Mouse (Mus musculus) thymus, postnatal 36 days (tissue): ENCODE data around the gene Lmna.
A peak's percentile ranks its signal among the peaks of the same experiment; 100 is the strongest.

Source experiments
- DNase-seq, 2 experiments: peaks; one replicate each; pipeline ENCODE4 v3.0.0; 2022; ENCODE audit warnings: mixed read lengths in 2 of 2

The Lmna gene

DNA sequence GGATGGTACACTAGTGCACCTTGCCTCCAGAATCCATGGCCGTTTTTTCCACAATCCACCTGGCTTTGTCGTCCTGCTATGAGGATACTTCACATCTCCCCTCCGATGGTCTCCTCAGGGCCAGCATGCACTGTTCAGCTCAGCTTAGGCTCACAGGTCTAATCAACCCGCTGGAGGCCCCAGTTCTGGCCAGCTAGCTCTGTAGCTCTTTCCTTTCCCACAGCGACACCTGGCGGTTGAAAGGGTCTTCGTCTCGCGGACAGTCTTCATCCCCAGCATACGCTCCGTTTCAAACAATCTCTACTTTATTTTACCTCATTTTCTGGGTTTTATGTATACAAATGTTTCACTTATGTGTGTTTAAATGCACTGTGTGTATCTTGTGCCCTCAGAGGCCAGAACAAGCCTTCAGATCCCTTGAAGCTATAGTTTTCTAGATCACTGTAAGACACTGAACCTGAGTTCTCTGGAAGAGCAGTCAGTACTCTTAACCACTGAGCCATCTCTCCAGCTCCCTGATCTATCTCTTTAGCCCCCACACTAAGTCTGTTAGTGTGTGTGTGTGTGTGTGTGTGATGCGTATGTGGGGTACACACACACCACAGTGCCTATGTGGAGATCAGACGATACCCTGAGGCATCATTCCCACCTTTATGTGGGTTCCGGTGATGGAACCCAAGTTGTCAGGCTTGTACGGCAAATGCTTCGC is 42.5 kb downstream of the Lmna start:
- DNase-seq = peak; percentile 82 to 88

DNA sequence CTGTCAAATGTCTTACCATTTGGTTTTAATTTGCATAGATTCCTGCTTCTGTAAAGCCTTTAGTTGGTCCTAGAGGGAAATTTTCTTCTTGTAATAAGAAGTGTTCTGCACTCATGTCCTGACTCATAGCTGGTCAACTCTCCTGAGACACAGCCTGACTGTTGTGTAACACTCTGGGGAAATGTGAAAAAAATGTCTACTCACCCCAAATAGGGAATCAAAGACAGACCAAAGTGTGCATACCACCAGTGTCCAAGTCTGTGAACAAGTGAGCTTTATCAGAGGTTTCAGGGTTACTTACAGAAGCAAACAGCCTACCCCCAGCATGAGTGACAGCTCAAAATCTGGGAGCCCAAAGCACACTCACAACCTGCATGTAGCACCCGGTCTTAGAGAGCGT is 44.6 kb downstream of the Lmna start:
- no peak for DNase-seq

DNA sequence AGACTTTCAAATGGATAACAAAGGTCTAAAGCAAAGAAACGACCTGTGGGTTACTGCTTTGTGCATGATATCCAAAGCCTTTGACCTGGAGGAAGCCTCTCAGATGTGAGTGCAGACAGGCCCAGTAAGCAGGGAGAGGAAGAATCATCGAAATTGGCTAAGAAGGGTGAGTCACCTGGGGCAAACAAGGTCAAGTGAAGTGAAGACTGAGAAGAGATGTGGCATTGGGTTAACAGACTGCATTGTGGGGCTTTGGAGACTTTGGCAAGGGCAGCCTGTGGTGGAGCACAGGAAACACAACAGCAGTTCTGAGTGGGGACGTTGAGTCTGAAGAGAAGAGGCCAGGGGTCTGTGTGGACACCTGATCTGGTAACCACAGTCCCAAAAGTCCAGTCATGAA is 45.3 kb downstream of the Lmna start:
- DNase-seq = no peak

DNA sequence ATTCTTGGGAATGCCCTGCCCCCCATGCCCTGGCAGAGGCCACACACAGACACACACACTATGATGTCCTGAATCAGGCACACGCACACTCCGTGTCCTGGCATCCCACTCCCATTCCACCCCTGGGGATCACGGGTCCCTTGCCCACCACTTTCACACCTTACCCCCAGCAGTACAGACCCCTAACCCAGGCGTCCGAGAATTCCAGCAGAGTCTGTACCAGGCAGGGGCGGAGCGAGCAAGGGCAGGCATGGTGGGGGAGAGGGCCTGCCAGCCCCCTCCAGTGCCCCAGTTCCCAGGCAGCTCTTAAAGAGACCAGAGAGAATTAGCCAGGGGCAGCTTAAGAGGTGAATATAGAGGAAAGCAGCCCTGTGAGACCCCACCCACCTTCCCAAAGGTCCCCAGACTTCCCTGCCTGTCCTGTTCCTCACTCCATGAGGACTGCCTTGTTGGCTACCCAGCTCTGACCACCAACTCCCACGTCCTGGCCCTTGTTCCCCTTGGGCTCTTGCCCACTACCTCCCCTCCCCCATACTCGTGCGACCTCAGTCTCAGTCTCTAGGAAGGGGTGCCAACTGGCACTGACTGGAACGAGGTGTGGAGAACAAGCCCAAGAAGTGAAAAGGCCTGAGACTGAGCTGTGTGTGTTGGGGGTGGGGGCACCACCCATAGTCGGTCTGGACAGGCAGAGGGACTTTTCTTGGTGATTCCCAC is 48.6 kb downstream of the Lmna start, which contains the start of gene Sema4a:
Sema4a (minus strand) TSS at position 200 of the 714 bp plus-strand sequence.
- DNase-seq = no peak

DNA sequence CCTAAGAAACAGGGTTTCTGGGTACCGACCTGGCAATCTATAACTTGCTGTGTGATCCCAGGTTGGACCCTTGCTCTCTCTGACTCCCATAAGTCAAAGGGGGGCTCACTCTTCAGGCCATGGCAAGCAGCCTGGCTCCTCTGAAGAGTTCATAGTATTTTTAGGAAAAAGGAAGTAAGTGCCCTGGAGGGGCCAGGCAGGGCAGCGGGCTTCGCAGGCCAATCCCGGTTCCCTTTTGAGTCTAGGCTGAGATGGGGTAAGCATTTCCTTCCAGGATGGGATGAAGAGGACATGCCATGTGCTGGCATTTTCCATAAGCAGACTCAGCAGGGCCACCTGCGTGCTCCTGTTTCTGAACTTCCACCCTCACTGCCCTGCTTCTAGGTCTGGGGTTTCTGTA is 49.7 kb downstream of the Lmna start:
- no peak for DNase-seq

DNA sequence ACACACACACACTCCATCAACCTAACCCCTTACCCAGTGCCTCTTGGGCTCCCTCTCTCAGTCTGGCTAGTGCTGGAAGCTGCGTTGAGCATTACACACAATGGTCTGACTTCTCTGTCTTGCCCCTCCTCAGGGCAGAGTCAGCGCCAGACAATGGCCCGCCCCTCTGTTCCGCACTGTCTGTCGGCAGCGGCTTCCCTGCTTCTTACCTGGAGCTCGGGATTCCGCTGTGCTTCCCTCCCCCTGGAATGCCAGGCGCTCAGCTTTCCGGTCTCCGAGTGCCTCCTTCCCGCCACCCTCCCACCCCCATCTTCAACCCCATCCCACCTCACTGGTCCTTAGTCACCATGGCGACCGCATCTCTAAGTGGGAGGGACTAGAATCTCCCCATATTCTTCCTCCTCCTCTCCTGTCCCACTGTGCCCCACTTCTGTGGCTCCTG is 51.0 kb downstream of the Lmna start:
- DNase-seq = no peak

DNA sequence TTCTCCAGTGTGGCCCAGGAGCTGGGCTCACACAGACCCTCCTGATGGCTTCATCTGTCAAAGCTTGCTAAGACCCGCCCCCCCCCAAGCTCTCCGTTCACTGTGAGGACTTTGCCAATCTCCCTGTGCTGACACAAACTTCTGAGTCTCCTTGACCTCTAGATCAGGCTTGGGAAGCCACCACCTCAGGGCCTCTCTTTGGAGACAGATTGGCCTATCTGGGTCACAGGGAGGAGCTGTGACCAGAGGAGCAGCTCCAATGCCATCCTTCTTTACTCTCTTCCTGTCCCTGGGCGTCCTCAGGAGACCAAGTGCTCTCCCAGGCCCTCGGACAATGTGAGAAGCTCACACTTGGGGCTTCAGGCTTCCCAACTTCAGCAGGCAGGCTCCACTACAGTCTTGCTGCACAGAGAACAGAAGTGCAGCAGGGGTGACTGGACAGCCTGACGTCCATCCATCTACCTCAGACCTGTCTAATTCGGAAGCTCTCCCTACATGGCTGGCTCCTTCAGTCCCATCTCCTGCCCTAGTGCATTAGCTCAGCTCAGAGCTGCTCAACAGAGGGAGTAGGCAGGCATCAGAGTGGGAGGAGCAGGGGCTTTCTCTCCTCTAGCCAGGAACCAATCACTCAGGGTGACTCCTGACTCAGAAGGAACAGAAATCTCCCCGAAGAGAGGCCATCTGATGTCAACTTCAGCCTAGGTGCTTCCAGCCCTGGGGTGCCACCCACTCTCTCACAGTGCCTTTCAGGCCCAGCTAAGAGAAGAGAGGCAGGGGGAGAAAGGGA is 52.8 kb downstream of the Lmna start:
- no peak for DNase-seq

DNA sequence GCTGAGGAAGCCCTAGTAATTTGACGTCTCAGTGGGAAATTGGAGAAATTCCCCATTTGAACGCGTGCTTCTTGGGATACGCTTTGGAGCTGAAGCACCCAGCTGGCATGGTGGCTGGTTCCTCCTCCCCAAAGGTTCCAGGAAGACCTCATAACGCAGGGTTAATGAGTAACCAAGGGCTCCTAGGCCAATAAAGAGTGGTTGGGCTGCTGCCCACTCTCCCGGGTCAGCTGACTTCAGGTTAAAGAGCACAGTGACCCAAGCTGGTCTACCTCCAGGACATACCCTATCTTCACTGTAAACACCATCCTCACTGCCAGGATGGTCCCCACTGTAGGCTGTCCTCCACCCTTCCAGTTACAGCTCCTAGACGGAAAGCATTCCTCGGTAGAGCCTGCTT is 53.4 kb downstream of the Lmna start:
- DNase-seq = no peak

DNA sequence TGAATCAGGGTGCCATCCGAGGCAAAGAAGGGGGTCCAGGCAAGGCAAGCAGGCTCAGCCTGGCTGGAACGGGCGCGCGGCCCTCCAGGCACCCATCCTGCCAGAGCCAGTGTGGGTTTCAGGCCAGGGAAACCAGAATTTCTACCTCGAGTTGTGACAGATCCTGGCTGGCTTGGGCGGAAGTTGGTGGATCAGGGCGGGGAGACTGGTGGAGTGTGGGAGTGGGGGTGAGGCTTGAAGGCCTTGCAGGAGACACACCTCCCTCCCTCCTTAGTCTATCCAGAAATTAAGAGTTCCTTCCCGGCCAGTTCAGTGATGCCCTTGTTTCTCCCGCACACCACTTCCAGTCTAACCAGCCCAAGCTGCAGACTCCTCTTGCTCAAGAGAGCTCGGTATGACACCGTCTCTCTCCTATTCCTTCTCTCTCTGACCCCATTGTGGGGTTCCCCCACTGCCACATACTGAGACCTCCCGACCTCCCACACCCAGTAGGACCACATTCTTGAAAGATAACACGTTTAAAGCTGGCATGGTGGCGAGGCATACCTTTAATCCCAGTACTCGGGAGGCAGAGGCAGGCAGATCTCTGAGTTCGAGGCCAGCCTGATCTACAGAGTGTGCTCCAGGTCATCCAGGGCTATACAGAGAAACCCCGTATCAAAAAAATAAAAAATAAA is 54.0 kb downstream of the Lmna start:
- DNase-seq = peak in 1 of 2 experiments; percentile 18

DNA sequence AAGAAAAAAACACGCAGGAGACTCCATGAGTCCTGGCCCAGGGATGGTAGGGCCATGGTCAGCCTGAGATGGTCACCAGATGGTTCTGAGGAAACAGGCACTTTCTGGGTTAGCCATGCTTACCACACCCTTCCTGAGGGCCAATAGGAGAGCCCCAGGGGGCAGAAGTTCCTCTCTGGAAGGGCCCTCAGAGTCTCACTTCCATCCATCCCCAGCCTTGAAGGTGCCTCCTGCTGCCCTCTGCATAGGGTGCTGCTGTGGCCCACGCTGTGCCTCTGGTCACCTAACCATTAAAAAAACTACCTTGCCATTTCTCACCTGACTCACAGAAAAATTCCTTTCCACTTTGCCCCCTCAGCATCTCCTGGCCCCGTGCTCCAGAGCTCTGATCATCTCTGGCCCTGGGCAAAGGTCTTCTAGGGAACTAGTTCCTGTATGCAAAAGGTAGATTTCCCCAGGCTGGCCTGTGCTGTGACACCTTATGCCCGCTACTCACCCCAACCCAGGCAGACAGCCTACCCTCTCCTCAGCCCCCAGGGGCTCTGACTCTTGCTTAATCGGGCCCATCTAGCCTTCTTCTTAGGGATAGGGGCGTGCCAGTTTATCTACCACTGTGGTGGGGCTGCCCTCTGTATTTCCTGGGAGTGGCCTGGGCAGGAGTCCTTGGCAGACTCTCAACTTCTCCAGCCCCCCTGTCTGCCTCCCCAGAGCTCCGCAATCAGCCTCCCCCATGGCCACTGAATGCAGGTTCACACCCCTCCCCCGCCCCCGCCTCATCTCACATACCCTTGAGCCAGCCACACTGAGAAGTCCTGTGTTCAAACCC is 54.8 kb downstream of the Lmna start:
- DNase-seq = no peak

DNA sequence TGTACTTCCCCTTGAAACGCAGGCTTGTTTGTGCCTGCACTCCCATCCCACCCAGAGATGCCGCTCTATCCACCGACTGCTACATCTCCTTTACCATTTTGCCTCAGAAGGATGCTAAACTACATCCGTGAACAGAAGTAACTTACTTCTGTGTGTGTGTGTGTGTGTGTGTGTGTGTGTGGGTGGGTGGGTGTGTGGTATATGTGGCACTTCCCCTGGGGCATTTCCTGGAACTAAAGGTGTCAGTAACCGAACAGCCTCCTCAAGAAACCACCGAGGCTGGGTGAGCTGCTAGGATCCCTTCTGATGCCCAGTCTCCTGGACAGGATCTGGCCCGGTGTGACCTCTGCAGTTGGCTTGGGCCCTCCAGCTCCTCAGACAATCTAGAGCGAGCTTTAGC is 55.8 kb downstream of the Lmna start:
- peak; percentile 60 to 65 for DNase-seq

DNA sequence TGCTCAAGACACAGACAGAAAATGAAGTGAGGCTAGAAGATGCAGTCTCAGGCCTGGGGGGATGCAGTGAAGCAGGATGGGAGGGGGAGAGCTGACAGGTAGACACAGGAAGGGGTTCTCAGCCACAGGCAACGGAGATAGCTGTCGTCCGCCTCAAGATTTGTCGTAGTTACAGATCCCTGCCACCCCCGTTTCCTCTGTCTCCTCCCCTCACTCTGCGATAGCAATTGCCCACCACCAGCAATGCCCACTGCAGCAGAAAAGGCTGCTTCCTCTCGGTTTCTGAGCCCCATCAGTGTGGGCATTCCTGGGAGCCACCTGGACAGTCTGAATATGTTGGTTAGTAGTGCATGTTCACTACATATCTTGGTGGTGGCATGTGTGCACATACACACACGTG is 56.4 kb downstream of the Lmna start:
- peak; percentile 52 to 70 for DNase-seq

DNA sequence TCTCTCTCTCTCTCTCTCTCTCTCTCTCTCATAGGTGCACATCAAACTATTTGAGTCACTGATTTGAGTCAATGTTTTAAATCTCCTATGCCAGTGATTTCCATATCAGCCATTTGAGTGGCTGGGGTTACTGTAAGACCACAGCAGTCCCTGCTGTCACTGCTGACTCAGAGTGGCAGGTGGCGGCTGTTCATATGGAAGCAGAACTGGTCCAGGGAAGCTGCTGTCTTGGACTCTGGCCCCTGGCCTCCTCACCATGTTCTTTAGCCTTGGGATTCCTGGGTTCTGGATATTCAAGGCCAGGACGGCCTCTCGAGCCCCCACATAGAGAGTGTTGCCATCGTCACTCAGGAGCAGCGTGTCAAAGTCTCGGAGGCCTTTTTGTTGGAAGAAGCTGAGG is 57.0 kb downstream of the Lmna start:
- no peak for DNase-seq

DNA sequence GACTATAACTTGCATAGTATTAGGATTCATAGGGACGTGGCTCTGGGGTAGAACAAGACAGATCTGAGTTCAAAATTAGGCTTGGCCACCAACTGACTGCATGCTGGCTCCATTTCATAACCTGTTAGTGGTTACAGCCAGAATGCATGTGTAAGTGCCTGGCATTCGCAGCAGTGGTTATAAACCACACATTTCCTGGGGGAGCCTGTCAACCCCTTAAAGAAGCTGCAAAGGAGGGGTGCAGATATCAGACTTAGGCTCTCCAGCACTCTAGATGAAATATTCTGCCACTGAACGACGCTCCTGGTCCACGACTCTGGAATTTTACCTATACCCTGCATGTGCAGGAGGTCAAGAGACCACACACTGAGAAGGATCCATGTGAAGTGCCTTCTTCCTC is 57.5 kb downstream of the Lmna start:
- DNase-seq = peak; percentile 41 to 46

DNA sequence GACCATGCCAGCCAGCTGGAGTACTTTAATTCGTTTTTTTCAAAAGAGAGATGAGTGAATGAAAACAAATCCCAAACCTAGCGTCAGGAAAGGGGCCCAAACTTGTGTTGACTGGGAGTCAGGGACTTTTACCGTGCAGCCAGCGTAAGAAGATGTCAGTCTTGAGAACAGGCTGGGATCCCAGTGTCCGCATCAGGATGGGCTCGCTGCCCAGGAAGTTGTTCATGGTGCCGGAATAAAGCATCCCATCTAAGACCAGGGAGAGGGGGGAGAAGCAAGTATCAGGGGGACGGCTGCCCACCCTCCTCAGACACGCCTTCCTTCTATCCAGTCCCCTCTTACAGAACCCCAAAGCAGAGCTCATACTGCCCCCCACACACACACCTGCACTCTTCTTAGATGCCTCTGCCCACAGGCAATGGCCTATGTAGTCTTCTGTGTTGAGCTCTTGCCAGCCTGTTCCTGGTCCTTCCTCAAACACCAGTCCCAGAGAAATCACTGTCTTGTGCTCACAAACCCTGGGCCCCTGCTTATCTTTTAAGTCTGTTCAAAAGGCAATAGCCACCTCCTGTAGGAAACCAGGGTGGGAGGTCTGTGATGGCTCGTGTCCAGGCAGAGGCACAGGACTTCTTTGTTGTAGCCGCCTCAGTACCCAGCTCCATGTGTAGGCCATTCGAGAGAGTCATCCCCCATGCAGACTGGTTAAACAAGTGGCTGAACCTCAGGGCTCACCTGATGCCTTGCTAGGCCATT is 59.2 kb downstream of the Lmna start:
- DNase-seq = no peak

DNA sequence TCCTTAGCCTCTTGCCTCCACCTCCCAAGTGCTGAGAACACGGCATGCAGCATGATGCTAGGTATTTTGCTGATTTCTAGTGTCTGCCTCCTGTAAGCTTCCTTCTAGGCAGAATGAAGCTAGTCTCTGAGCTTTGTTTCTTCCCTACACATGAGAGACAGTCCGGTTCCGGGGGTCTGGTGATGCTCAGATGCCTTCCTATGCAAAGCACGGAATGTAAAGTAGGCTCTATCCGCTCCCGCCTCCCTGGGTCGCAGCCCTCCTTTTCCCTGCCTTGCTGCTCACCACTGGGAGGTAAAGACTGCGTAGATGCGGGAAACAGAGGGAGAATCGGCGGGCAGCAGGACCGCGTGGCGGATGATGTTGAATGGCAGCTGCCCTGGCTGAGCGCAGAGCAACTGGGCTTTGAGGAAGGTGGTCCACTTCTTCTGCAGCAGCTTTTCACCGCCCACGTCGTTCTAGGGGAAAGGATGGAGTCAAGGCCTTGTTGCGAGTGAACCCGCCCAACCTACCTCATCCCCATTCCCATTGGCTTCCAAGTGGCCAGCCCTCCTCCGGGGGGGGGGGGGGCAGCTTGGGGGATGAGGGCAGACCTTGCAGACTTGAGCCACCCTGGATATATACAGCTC is 60.2 kb downstream of the Lmna start:
- DNase-seq = no peak

DNA sequence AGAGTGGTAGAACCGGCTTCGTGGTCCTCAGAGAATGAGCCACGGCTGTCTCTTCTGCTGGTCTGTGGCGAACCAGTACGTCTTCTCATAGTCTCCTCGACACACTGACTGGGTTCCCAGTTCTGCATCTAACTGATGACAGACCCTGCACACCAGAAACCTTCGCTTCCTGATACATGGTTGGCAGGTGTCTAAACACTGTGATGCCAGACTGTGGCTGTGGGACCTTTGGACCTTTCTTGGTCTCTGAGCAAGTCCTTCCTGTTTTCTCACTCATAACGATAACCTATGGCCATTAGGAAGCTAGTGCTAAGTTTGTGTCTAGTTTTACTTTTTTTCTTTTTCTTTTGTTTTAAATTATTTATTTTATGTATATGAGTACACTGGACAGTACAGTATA is 61.3 kb downstream of the Lmna start:
- no peak for DNase-seq

DNA sequence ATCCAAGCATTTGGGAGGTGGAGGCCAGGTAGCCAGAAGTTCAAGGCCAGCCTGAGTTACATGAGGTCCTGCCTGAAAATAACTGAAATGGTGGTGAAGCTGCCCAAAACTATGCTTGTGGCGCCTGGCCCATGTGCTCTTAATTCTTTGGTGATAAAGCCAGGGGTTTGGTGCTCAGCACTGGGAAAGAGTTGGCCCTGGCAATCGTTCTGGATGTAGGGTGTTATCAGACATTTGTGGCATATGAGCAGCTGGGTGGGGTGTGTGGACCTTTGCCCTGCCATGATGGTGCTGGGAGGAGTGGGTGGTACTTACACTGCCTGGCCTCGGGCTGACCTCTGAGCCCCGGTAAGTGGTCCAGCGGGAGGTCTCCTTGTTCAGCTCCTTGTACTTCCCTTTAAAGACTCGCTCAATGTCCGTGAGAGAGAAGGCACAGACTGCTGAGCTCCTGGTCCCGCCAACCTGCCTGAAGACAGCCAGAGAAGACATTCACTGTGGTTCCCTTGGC is 62.0 kb downstream of the Lmna start:
- no peak for DNase-seq

DNA sequence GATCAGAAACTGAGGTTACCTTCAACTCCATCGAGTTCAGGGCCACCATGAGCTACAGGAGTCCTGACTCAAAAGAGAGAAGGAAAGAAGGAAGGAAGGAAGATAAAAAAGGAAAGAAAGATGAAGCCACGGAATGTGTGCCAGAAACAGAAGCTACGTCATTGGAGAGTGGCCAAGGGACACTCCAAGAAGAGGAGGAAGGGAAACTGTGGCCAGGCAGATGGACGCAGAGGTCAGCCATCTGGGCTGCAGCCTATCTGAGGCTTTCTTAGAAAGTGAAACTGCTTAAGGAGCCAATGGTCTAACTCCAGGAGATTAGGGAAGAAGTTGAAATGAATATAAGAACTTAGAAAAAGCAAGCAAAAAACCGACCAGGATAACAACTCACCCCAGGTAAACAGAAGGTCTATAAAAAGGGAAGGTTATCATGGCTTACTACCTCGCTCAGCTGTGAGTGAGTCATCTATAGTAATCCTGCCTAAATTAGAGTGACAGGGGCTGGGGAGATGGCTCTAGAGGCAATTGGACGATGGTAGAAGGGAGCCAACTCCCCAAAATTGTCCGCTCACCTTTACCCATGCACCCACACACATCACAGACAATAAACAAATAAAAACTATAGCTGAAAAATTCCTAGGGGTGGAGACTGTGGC is 63.2 kb downstream of the Lmna start:
- DNase-seq = no peak

DNA sequence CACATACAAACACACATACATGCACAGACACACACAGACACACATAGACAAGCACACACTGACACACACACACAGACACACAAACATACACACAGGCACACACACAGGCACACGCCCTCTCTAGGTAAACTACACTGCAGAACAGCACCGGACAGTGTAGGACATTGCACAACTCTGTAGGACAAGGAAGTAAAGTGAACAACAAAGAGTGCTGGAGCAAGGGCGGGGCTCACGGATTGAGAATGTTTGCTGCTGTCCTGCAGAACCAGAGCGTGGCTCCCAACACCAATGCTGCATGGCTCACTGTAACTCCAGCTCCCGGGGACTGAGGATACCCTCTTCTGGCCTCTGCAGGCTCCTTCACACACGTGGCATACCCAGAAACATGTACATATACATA is 66.9 kb downstream of the Lmna start:
- DNase-seq = no peak
